Mouse (Mus musculus) bone marrow, adult 2 months (tissue): Measurements from ENCODE around the gene Cldn19.

ENCODE experiments used
- CTCF ChIP-seq: fragments of 200-500 bp; IDR thresholded peaks from 2 replicates; pipeline ENCODE4 v1.5.1; 2011; ENCODE audit warnings: low read length, control low read depth; ENCODE audit not compliant: control insufficient read depth, insufficient read depth
- POLR2A ChIP-seq: fragments of 200-500 bp; IDR thresholded peaks from 2 replicates; pipeline ENCODE4 v1.6.1; 2011; ENCODE audit warnings: low read depth, mild to moderate bottlenecking, control low read depth, low read length, borderline replicate concordance; ENCODE audit not compliant: control insufficient read depth

DNA sequence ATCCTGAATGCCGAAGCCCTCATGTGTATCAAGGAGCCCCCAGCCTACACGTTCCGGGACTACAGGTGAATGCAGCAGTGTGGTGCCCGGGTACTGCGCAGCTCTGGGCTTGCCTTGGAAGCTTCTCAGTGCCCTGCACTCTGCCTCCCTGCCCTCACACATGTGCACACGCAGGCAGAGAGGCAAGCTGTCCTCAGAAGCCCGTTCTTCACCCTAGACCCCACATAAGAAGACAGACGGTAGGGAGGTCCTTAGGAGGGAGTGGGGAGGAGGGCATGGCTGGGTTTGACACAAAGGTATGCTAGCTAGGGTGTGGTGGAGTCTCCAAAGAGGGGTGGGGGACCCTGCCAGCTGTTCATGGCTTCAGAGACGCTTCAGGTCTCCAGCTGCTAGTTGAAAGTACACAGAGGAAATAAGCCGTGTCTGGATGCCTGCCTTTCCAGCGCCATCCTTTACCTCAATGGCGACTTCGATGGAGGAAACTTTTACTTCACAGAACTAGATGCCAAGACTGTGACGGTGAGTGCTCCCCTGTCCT, 8.5 kb upstream of the Cldn19 start:
- TF ChIP-seq CTCF (no peak), POLR2A (no peak)
